Mouse (Mus musculus): ENCODE measurements around the gene Nfia. TPM values are rescaled to one million over a fixed set of nuclear protein-coding genes. Genes with fewer than 3 reads are reported as not detected.

The Nfia gene
- polyA plus RNA-seq, 1 experiment from 2014 or later: 45.4 TPM

DNA sequence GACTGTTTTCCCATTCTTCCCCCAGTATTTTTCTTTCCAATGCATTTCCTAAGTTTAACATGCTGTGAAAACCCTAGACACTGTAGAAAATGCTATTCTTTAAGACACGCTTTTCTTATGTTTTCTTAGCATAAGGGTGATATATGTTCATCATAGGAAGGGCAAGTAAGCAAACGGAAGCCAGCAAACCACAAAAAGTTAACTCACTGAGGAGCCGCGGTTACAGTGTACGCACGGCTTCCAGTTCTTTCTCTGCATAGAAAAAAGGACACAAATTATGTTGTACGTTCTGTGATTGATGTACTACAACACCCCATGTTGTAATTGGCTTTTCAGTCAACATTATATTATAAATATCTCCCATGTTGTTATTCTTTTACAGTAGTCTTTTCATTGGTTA lies 267.6 kb downstream of the Nfia start:
- Histone ChIP-seq H3K36me3 (ENCODE audit: control insufficient read depth, insufficient read depth, low read length) (no peaks in the 10 kb centered on the region), H3K27me3 (ENCODE audit: control insufficient read depth, insufficient read depth, low read length) (no peaks in the 10 kb centered on the region), H3K4me2 (ENCODE audit: low read depth, low read length, severe bottlenecking) (no peak overlapping the region), H3K27ac (ENCODE audit: low read depth, low read length) (no peak overlapping the region), H3K9ac (ENCODE audit: low read length) (no peak overlapping the region), H3K4me1 (replicated peaks; ENCODE audit: control insufficient read depth, insufficient read depth, low read length) (no peaks in the 10 kb centered on the region), H3K9me3 (ENCODE audit: control insufficient read depth, low read length) (no peaks in the 10 kb centered on the region), H3K4me3 (ENCODE audit: low read depth, low read length) (no peak overlapping the region)
- ATAC-seq (replicated peaks; ENCODE audit: low FRiP score) (no peak), DNase-seq (ENCODE audit: low spot score) (no peak)
- WGBS: 92% methylated on average over 7 of the region's 7 CpGs

DNA sequence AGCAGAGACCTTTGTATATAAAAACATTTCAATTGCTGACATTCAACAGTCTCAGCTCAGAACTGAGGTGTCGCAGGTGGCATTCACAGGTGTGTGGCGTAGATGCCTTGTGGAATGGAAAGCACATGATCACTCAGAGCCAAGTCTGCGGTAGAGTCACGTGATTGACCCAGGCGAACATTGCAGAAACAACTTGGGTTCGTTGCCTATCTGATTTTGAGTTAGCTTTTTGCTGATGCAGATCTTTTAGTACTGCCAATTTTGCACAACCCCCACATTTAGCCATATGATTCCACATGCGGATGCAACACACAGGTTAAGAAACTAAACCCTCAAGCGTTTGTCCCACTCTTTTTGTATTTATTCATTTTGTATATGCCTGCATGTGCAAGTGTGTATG lies 272.1 kb downstream of the Nfia start:
- ATAC-seq (replicated peaks; ENCODE audit: low FRiP score): no peak

DNA sequence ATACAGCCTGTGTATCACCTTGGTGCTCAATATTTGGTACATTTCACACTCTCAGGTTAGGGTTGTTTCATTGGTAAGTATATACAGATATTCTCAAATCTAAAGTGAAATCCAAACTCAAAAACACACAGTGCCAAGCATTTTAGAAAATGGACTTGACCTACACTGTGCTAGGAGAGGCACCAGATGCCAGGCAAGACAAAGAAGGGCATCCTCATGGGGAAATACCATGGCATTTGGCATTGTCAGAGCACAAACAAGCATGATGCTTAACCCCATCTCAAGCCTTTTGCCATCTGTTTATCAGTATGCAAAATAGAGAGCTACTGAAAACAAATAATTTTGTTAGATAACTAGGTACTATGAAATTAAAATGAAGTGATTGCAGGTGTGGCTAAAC lies 274.8 kb downstream of the Nfia start:
- H3K4me1 ChIP-seq (replicated peaks; ENCODE audit: control insufficient read depth, insufficient read depth, low read length): no peaks in the 10 kb centered on the region; the same call in 1 of the 2 replicates
- H3K27ac ChIP-seq (ENCODE audit: low read depth, low read length): no peak overlapping the region
- DNase-seq (ENCODE audit: low spot score) (no peak), ATAC-seq (replicated peaks; ENCODE audit: low FRiP score) (no peak)
- H3K9ac ChIP-seq (ENCODE audit: low read length): no peak overlapping the region
- H3K36me3 ChIP-seq (ENCODE audit: control insufficient read depth, insufficient read depth, low read length): no peaks in the 10 kb centered on the region
- no peaks in the 10 kb centered on the region for H3K9me3 ChIP-seq (ENCODE audit: control insufficient read depth, low read length)
- no peak overlapping the region for H3K4me2 ChIP-seq (ENCODE audit: low read depth, low read length, severe bottlenecking)
- H3K4me3 ChIP-seq (ENCODE audit: low read depth, low read length): no peak overlapping the region
- no peaks in the 10 kb centered on the region for H3K27me3 ChIP-seq (ENCODE audit: control insufficient read depth, insufficient read depth, low read length)

More for the DNA sequence above, 272.1 kb downstream of the Nfia start:
- DNase-seq (ENCODE audit: low spot score): no peak
- no peak overlapping the region for H3K4me2 ChIP-seq (ENCODE audit: low read depth, low read length, severe bottlenecking)
- no peak overlapping the region for H3K27ac ChIP-seq (ENCODE audit: low read depth, low read length)
- H3K4me1 ChIP-seq (replicated peaks; ENCODE audit: control insufficient read depth, insufficient read depth, low read length): no peaks in the 10 kb centered on the region; the same call in 1 of the 2 replicates
- H3K36me3 ChIP-seq (ENCODE audit: control insufficient read depth, insufficient read depth, low read length): no peaks in the 10 kb centered on the region
- 94% methylated on average over 8 of the region's 8 CpGs for WGBS
- no peaks in the 10 kb centered on the region for H3K9me3 ChIP-seq (ENCODE audit: control insufficient read depth, low read length)
- no peak overlapping the region for H3K4me3 ChIP-seq (ENCODE audit: low read depth, low read length)
- H3K9ac ChIP-seq (ENCODE audit: low read length): no peak overlapping the region
- no peaks in the 10 kb centered on the region for H3K27me3 ChIP-seq (ENCODE audit: control insufficient read depth, insufficient read depth, low read length)

- DNase-seq (ENCODE audit: low spot score): no peak
- no peak for ATAC-seq (replicated peaks; ENCODE audit: low FRiP score)
- WGBS: 73% methylated on average over 7 of the region's 7 CpGs
These were observed 277.1 kb downstream of the Nfia start for GRCm38 (mm10) chr4:98049584-98049983.

GRCm38 (mm10) chr4:98050003-98050620 lies 277.6 kb downstream of the Nfia start:
- ATAC-seq (replicated peaks; ENCODE audit: low FRiP score) (no peak), DNase-seq (ENCODE audit: low spot score) (no peak)
- 77% methylated on average over 8 of the region's 8 CpGs for WGBS
- Histone ChIP-seq H3K9ac (ENCODE audit: low read length) (no peak overlapping the region), H3K27me3 (ENCODE audit: control insufficient read depth, insufficient read depth, low read length) (no peaks in the 10 kb centered on the region), H3K4me2 (ENCODE audit: low read depth, low read length, severe bottlenecking) (no peak overlapping the region), H3K9me3 (ENCODE audit: control insufficient read depth, low read length) (no peaks in the 10 kb centered on the region), H3K4me1 (replicated peaks; ENCODE audit: control insufficient read depth, insufficient read depth, low read length) (no peaks in the 10 kb centered on the region; the same call in 1 of the 2 replicates), H3K36me3 (ENCODE audit: control insufficient read depth, insufficient read depth, low read length) (no peaks in the 10 kb centered on the region; the same call in 1 of the 2 replicates), H3K27ac (ENCODE audit: low read depth, low read length) (no peak overlapping the region), H3K4me3 (ENCODE audit: low read depth, low read length) (no peak overlapping the region)

More at GRCm38 (mm10) chr4:98049584-98049983, 277.1 kb downstream of the Nfia start:
- Histone ChIP-seq H3K4me3 (ENCODE audit: low read depth, low read length) (no peak overlapping the region), H3K36me3 (ENCODE audit: control insufficient read depth, insufficient read depth, low read length) (no peaks in the 10 kb centered on the region; the same call in 1 of the 2 replicates), H3K9ac (ENCODE audit: low read length) (no peak overlapping the region), H3K9me3 (ENCODE audit: control insufficient read depth, low read length) (no peaks in the 10 kb centered on the region), H3K27me3 (ENCODE audit: control insufficient read depth, insufficient read depth, low read length) (no peaks in the 10 kb centered on the region), H3K4me2 (ENCODE audit: low read depth, low read length, severe bottlenecking) (no peak overlapping the region), H3K4me1 (replicated peaks; ENCODE audit: control insufficient read depth, insufficient read depth, low read length) (no peaks in the 10 kb centered on the region; the same call in 1 of the 2 replicates), H3K27ac (ENCODE audit: low read depth, low read length) (no peak overlapping the region)

- Histone ChIP-seq H3K4me2 (ENCODE audit: low read depth, low read length, severe bottlenecking) (no peak overlapping the region), H3K4me3 (ENCODE audit: low read depth, low read length) (no peak overlapping the region), H3K27me3 (ENCODE audit: control insufficient read depth, insufficient read depth, low read length) (no peaks in the 10 kb centered on the region), H3K9ac (ENCODE audit: low read length) (no peak overlapping the region), H3K9me3 (ENCODE audit: control insufficient read depth, low read length) (no peaks in the 10 kb centered on the region), H3K36me3 (ENCODE audit: control insufficient read depth, insufficient read depth, low read length) (no peaks in the 10 kb centered on the region; the same call in 1 of the 2 replicates), H3K4me1 (replicated peaks; ENCODE audit: control insufficient read depth, insufficient read depth, low read length) (no peaks in the 10 kb centered on the region; the same call in 1 of the 2 replicates), H3K27ac (ENCODE audit: low read depth, low read length) (no peak overlapping the region)
- no peak for DNase-seq (ENCODE audit: low spot score)
- WGBS: 69% methylated on average over 10 of the region's 10 CpGs
- ATAC-seq (replicated peaks; ENCODE audit: low FRiP score): no peak
These were observed 278.2 kb downstream of the Nfia start for GRCm38 (mm10) chr4:98050781-98051180.

- H3K27ac ChIP-seq (ENCODE audit: low read depth, low read length): no peak overlapping the region
- H3K9me3 ChIP-seq (ENCODE audit: control insufficient read depth, low read length): no peaks in the 10 kb centered on the region
- ATAC-seq (replicated peaks; ENCODE audit: low FRiP score) (no peak), DNase-seq (ENCODE audit: low spot score) (no peak)
- no peaks in the 10 kb centered on the region for H3K27me3 ChIP-seq (ENCODE audit: control insufficient read depth, insufficient read depth, low read length)
- no peak overlapping the region for H3K4me2 ChIP-seq (ENCODE audit: low read depth, low read length, severe bottlenecking)
- H3K36me3 ChIP-seq (ENCODE audit: control insufficient read depth, insufficient read depth, low read length): no peaks in the 10 kb centered on the region; the same call in 1 of the 2 replicates
- H3K4me1 ChIP-seq (replicated peaks; ENCODE audit: control insufficient read depth, insufficient read depth, low read length): no peaks in the 10 kb centered on the region; the same call in 1 of the 2 replicates
- H3K4me3 ChIP-seq (ENCODE audit: low read depth, low read length): no peak overlapping the region
- 50% methylated on average over 3 of the region's 3 CpGs for WGBS
- H3K9ac ChIP-seq (ENCODE audit: low read length): no peak overlapping the region
These were observed 278.8 kb downstream of the Nfia start for GRCm38 (mm10) chr4:98051326-98051725.

DNA sequence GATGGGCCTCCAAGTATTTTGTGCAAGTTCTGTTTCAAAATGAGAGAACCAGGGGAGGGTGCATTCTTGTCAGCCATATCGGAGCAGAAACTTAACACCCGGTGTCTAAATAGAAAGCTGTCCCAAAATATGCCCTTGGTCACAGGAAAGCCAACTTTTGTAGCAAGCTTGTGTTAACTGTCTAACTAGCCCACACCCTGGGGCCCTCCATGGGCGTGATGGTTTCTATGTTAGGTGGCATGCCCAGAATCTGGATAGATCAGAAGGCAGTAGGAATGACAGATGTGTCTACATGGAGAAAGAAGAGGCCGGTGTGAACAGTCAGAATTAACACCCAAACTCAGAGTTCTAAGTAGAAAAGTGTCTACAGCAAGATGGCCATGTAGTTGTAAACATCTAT lies 282.5 kb downstream of the Nfia start:
- no peak overlapping the region for H3K9ac ChIP-seq (ENCODE audit: low read length)
- no peaks in the 10 kb centered on the region for H3K27me3 ChIP-seq (ENCODE audit: control insufficient read depth, insufficient read depth, low read length)
- H3K36me3 ChIP-seq (ENCODE audit: control insufficient read depth, insufficient read depth, low read length): no peaks in the 10 kb centered on the region; the same call in 1 of the 2 replicates
- no peaks in the 10 kb centered on the region for H3K9me3 ChIP-seq (ENCODE audit: control insufficient read depth, low read length)
- no peak for ATAC-seq (replicated peaks; ENCODE audit: low FRiP score)
- H3K4me1 ChIP-seq (replicated peaks; ENCODE audit: control insufficient read depth, insufficient read depth, low read length): no peaks in the 10 kb centered on the region
- no peak overlapping the region for H3K27ac ChIP-seq (ENCODE audit: low read depth, low read length)
- WGBS: 96% methylated on average over 4 of the region's 4 CpGs
- H3K4me2 ChIP-seq (ENCODE audit: low read depth, low read length, severe bottlenecking): no peak overlapping the region
- H3K4me3 ChIP-seq (ENCODE audit: low read depth, low read length): no peak overlapping the region
- DNase-seq (ENCODE audit: low spot score): no peak
